Mouse (Mus musculus) small intestine, adult 2 months (tissue): ENCODE data around the gene Hapln1. TPM values are rescaled to one million over a fixed set of nuclear protein-coding genes. Genes with fewer than 3 reads are reported as not detected.

Source experiments
- H3K27ac ChIP-seq: fragments of 200-500 bp; 2 replicates; pipeline ENCODE4 v1.5.1; 2012; ENCODE audit warnings: low read depth, low read length, control low read depth, inconsistent platforms; ENCODE audit not compliant: insufficient read depth
- H3K27me3 ChIP-seq: fragments of 200-500 bp; 2 replicates; pipeline ENCODE4 v1.6.1; 2012; ENCODE audit warnings: mild to moderate bottlenecking, moderate library complexity, low read length, inconsistent platforms; ENCODE audit not compliant: control insufficient read depth, insufficient read depth
- H3K36me3 ChIP-seq: fragments of 200-500 bp; 2 replicates; pipeline ENCODE4 v1.6.1; 2012; ENCODE audit warnings: mild to moderate bottlenecking, low read length, control low read depth, inconsistent platforms; ENCODE audit not compliant: control insufficient read depth, insufficient read depth
- H3K4me1 ChIP-seq: fragments of 200-500 bp; 2 replicates; pipeline ENCODE4 v1.6.1; 2012; ENCODE audit warnings: low read length, inconsistent platforms, mixed read lengths; ENCODE audit not compliant: control insufficient read depth, insufficient read depth, insufficient read length
- H3K4me3 ChIP-seq: fragments of 200-500 bp; 2 replicates; pipeline ENCODE4 v1.5.1; 2012; ENCODE audit warnings: low read depth, mild to moderate bottlenecking, control low read depth, inconsistent platforms, low read length, moderate library complexity
- CTCF ChIP-seq: fragments of 200-500 bp; IDR thresholded peaks from 2 replicates; pipeline ENCODE4 v1.5.1; 2012; ENCODE audit warnings: low read depth, mild to moderate bottlenecking, control low read depth, inconsistent platforms, low read length, moderate library complexity, mixed read lengths; ENCODE audit not compliant: insufficient replicate concordance, insufficient read length; ENCODE audit errors: extremely low read depth
- POLR2A ChIP-seq: fragments of 200-500 bp; IDR thresholded peaks from 2 replicates; pipeline ENCODE4 v1.6.1; 2012; ENCODE audit warnings: low read depth, mild to moderate bottlenecking, control low read depth, inconsistent platforms, low read length, moderate library complexity
- WGBS: fragments of 180-500 bp; shearing (Covaris S2); methylation state at CpG from one replicate; pipeline ENCODE4 v1.1.7; 2018; 5-methylcytosine and 5-hydroxymethylcytosine counted together
- polyA plus RNA-seq: library from polyadenylated mRNA; depleted of rRNA; stranded (reverse); fragments of >200 nt; gene quantifications from 2 replicates; pipeline ENCODE4 v1.2.3, GENCODE M21; 2012; rRNA removed

Hapln1 gene
- polyA plus RNA-seq, 1 experiment = not detected

GRCm38 (mm10) chr13:89645589-89645988, 106.0 kb downstream of the Hapln1 start:
- Histone ChIP-seq H3K4me1 (no peaks in the 10 kb centered on the region), H3K27me3 (no peaks in the 10 kb centered on the region), H3K36me3 (no peaks in the 10 kb centered on the region), H3K4me3 (no peak overlapping the region), H3K27ac (no peak overlapping the region)
- TF ChIP-seq POLR2A (no peak), CTCF (no peak)
- 80% methylated on average over 2 of the region's 2 CpGs for WGBS

- no peak overlapping the region for H3K4me3 ChIP-seq
- no peak for TF ChIP-seq CTCF
- TF ChIP-seq POLR2A = no peak
- H3K27ac ChIP-seq = no peak overlapping the region
- 32% methylated on average over 1 of the region's 1 CpGs for WGBS
- H3K27me3 ChIP-seq = no peaks in the 10 kb centered on the region
- no peaks in the 10 kb centered on the region for H3K4me1 ChIP-seq
- no peaks in the 10 kb centered on the region for H3K36me3 ChIP-seq
Measured at GRCm38 (mm10) chr13:89652773-89653172, 113.2 kb downstream of the Hapln1 start.

GRCm38 (mm10) chr13:89653279-89653678, 113.7 kb downstream of the Hapln1 start:
- WGBS = 72% methylated on average over 2 of the region's 2 CpGs

GRCm38 (mm10) chr13:89657046-89657445, 117.5 kb downstream of the Hapln1 start:
- Histone ChIP-seq H3K27me3 (no peaks in the 10 kb centered on the region), H3K36me3 (no peaks in the 10 kb centered on the region), H3K4me3 (no peak overlapping the region), H3K4me1 (no peaks in the 10 kb centered on the region), H3K27ac (no peak overlapping the region)
- WGBS = 94% methylated on average over 11 of the region's 11 CpGs
- TF ChIP-seq CTCF (no peak), POLR2A (no peak)

More at GRCm38 (mm10) chr13:89653279-89653678, 113.7 kb downstream of the Hapln1 start:
- H3K36me3 ChIP-seq = no peaks in the 10 kb centered on the region
- no peak overlapping the region for H3K27ac ChIP-seq
- H3K27me3 ChIP-seq = no peaks in the 10 kb centered on the region
- no peaks in the 10 kb centered on the region for H3K4me1 ChIP-seq
- H3K4me3 ChIP-seq = no peak overlapping the region
- TF ChIP-seq CTCF (no peak), POLR2A (no peak)

Other genes starting within 250 kb of the Hapln1 start
- gene Vcan, start 202.7 kb downstream of the Hapln1 start, polyA plus RNA-seq = 0.49 and 1.9 TPM in 2 replicates